Mouse (Mus musculus) liver, embryonic 14.5 days (tissue): ENCODE measurements at regions not wholly inside any gene's neighbourhood (a gene's known extent, or its start where the extent isn't known, plus 50 kb on each side); places are given as distances from the start of the nearest gene placed in this dataset.

ENCODE experiments used
- ATAC-seq: fragments of 200-750 bp; cut with Nextera tagmentation; 2 replicates; pipeline ENCODE4 v1.8.0; 2017; ENCODE audit warnings: moderate number of reproducible peaks, mild to moderate bottlenecking, moderate library complexity; ENCODE audit not compliant: insufficient read depth
- DNase-seq, 3 experiments: peaks; one replicate each; pipeline ENCODE4 v3.0.0-alpha.2; 2012 to 2013; ENCODE audit warnings: low read depth in 3 of 3, low spot score in 3 of 3
- H3K27ac ChIP-seq: fragments of 300-500 bp; sonication (generic); 2 replicates; pipeline ENCODE4 v1.5.1; 2014; ENCODE audit warnings: moderate library complexity, mild to moderate bottlenecking, control low read depth, inconsistent platforms
- H3K27me3 ChIP-seq: fragments of 300-500 bp; sonication (generic); 2 replicates; pipeline ENCODE4 v1.6.1; 2014; ENCODE audit warnings: mild to moderate bottlenecking, low read length, moderate library complexity; ENCODE audit not compliant: control insufficient read depth, insufficient read depth
- H3K36me3 ChIP-seq: fragments of 300-500 bp; sonication (generic); replicated peaks from 2 replicates; pipeline ENCODE4 v1.6.1; 2014; ENCODE audit warnings: low read depth; ENCODE audit not compliant: control insufficient read depth, insufficient read depth
- H3K4me1 ChIP-seq, 2 experiments: fragments of 200-500 bp in 1 of 2; fragments of 300-500 bp in 1 of 2; sonication (generic) in 1 of 2; replicated peaks; 2 replicates each; pipeline ENCODE4 v1.6.1; 2012 to 2014; ENCODE audit warnings: antibody characterized with exemption in 1 of 2, inconsistent platforms in 1 of 2, low read length in 1 of 2; ENCODE audit not compliant: control insufficient read depth in 2 of 2, insufficient read depth in 2 of 2
- H3K4me2 ChIP-seq: fragments of 300-500 bp; sonication (generic); 2 replicates; pipeline ENCODE4 v1.6.1; 2014; ENCODE audit warnings: low read depth, mild to moderate bottlenecking, control low read depth, moderate library complexity
- H3K4me3 ChIP-seq, 2 experiments: fragments of 200-500 bp in 1 of 2; fragments of 300-500 bp in 1 of 2; sonication (generic) in 1 of 2; 2 replicates each; pipeline ENCODE4 v1.5.1; 2012 to 2014; ENCODE audit warnings: low read depth in 2 of 2, low read length in 2 of 2, mild to moderate bottlenecking in 2 of 2, control low read depth in 1 of 2, inconsistent platforms in 1 of 2, moderate library complexity in 1 of 2; ENCODE audit not compliant: insufficient read depth in 1 of 2
- H3K9ac ChIP-seq: fragments of 300-500 bp; sonication (generic); replicated peaks from 2 replicates; pipeline ENCODE4 v1.6.1; 2014; ENCODE audit warnings: mild to moderate bottlenecking, control low read depth, moderate library complexity
- H3K9me3 ChIP-seq: fragments of 300-500 bp; sonication (generic); 2 replicates; pipeline ENCODE4 v1.6.1; 2016; ENCODE audit warnings: low read length, mixed read lengths; ENCODE audit not compliant: control insufficient read depth
- CTCF ChIP-seq: IDR thresholded peaks from 2 replicates; pipeline ENCODE4 v1.5.1; 2016; ENCODE audit warnings: antibody characterized with exemption, low read depth, control low read depth
- EP300 ChIP-seq: IDR thresholded peaks from 2 replicates; pipeline ENCODE4 v1.6.1; 2016; ENCODE audit warnings: antibody characterized with exemption, low read depth
- WGBS: fragments of 180-500 bp; shearing (Covaris S2); extraction: QIAGEN DNeasy Blood & Tissue Kit; methylation state at CpG from one replicate; pipeline ENCODE4 v1.1.7; 2014; ENCODE audit not compliant: insufficient replicate concordance; 5-methylcytosine and 5-hydroxymethylcytosine counted together

DNA sequence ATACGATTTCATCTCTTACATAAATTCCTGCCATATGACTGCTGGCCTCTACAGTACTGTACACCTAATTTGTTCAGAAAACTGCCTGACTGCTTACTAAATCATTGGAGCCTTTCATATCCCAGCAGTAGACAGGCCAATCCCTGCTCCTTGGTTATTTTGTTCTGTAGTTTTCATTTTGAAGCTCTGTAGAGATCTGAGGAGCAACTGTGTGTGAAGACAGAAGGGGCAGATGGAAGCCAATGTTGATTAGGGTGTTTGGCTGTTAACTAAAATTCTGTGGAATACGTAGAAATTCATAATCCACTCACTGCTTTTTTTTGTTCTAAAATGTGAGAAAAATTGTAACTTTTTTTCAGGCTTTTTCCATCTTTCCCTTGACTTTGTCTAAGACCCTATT lies 573.1 kb downstream of the Ets1 start:
- 65% methylated on average over 2 of the region's 2 CpGs for WGBS
- Histone ChIP-seq H3K9ac (no peak overlapping the region), H3K4me2 (no peak overlapping the region), H3K4me3 (no peak overlapping the region), H3K36me3 (no peaks in the 10 kb centered on the region), H3K27me3 (no peaks in the 10 kb centered on the region), H3K4me1 (no peaks in the 10 kb centered on the region), H3K27ac (no peak overlapping the region), H3K9me3 (no peaks in the 10 kb centered on the region)
- no peak for DNase-seq
- TF ChIP-seq CTCF = no peak
- TF ChIP-seq EP300 = no peak
- no peak for ATAC-seq

DNA sequence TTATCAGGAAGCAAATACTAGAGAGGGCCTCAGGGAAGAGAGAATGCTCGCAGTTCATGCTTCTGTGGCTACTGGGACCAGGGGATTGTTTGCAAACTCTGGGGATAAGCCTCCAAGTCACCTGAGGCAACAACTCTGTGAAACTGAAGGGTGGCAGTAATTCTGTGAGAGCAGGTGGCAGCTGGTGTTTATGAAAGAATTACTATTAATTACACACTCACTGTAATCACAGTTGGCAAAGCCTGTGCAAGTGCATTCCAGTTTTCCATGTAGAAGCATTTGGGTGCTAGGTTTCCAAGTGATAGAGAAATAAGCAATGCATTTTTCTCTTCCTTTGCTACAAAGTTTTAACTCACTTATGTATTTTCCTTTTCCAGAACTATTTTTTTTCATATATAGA lies 578.5 kb downstream of the Ets1 start:
- no peak overlapping the region for H3K27ac ChIP-seq
- TF ChIP-seq EP300 = no peak
- no peak for TF ChIP-seq CTCF
- H3K4me1 ChIP-seq = no peaks in the 10 kb centered on the region
- H3K4me2 ChIP-seq = no peak overlapping the region
- H3K9me3 ChIP-seq = no peaks in the 10 kb centered on the region
- ATAC-seq (no peak), DNase-seq (no peak)
- no peaks in the 10 kb centered on the region for H3K36me3 ChIP-seq
- WGBS = 53% methylated on average over 1 of the region's 1 CpGs
- H3K9ac ChIP-seq = no peak overlapping the region
- no peak overlapping the region for H3K4me3 ChIP-seq
- H3K27me3 ChIP-seq = no peaks in the 10 kb centered on the region

DNA sequence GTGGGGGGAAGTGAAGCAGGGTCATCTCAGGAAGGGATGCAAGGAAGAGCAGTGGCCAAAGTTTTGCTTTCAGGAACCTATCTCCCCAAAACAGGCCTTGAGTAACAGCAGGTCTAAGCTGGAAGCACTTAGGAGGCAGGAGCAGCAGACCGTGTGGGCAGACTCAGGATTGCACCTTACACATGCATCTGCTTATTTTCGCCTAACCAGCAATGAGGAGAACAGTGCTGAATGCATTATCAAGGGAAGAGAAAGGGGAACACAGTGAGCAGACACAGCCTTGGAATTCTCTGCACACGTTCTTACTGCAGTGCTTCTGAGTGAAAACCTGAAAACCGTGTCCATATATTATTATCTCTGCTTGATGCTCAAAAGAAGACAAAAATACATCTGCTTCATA lies 585.0 kb downstream of the Ets1 start:
- no peaks in the 10 kb centered on the region for H3K9me3 ChIP-seq
- no peak overlapping the region for H3K27ac ChIP-seq
- H3K4me1 ChIP-seq = no peaks in the 10 kb centered on the region
- WGBS = 58% methylated on average over 4 of the region's 4 CpGs
- no peak for ATAC-seq
- DNase-seq = no peak
- TF ChIP-seq CTCF (no peak), EP300 (no peak)
- H3K4me3 ChIP-seq = no peak overlapping the region
- no peak overlapping the region for H3K9ac ChIP-seq
- no peaks in the 10 kb centered on the region for H3K27me3 ChIP-seq
- no peaks in the 10 kb centered on the region for H3K36me3 ChIP-seq
- H3K4me2 ChIP-seq = no peak overlapping the region

- H3K27me3 ChIP-seq = no peaks in the 10 kb centered on the region
- no peak overlapping the region for H3K4me2 ChIP-seq
- TF ChIP-seq CTCF (no peak), EP300 (no peak)
- 71% methylated on average over 11 of the region's 11 CpGs for WGBS
- no peaks in the 10 kb centered on the region for H3K9me3 ChIP-seq
- no peak overlapping the region for H3K9ac ChIP-seq
- H3K27ac ChIP-seq = no peak overlapping the region
- H3K36me3 ChIP-seq = no peaks in the 10 kb centered on the region
- no peaks in the 10 kb centered on the region for H3K4me1 ChIP-seq
- DNase-seq (no peak), ATAC-seq (no peak)
- no peak overlapping the region for H3K4me3 ChIP-seq
These were observed 586.2 kb downstream of the Ets1 start for GRCm38 (mm10) chr9:33222066-33222805.

GRCm38 (mm10) chr9:33233699-33234131 lies 597.7 kb downstream of the Ets1 start:
- DNase-seq (no peak), ATAC-seq (no peak)
- Histone ChIP-seq H3K27ac (no peak overlapping the region), H3K4me3 (no peak overlapping the region), H3K4me1 (no peaks in the 10 kb centered on the region), H3K27me3 (no peaks in the 10 kb centered on the region), H3K9ac (no peak overlapping the region), H3K36me3 (no peaks in the 10 kb centered on the region), H3K9me3 (no peaks in the 10 kb centered on the region), H3K4me2 (no peak overlapping the region)
- 43% methylated on average over 9 of the region's 9 CpGs for WGBS
- no peak for TF ChIP-seq EP300
- TF ChIP-seq CTCF = no peak
